Mouse (Mus musculus): Measurements from ENCODE around the gene Wdr25. TPM values are rescaled to one million over a fixed set of nuclear protein-coding genes. Genes with fewer than 3 reads are reported as not detected.

Gene Wdr25
- total RNA-seq, 1 experiment from 2014 or later, result 3.0 TPM

GRCm38 (mm10) chr12:109022966-109023365 lies 129.5 kb downstream of the Wdr25 start:
- ATAC-seq (replicated peaks; ENCODE audit: insufficient number of reproducible peaks, low FRiP score, low TSS enrichment, poor library complexity, severe bottlenecking), result no peak

- ATAC-seq (replicated peaks; ENCODE audit: insufficient number of reproducible peaks, low FRiP score, low TSS enrichment, poor library complexity, severe bottlenecking), result no peak
Measured at GRCm38 (mm10) chr12:109023780-109024179, 130.3 kb downstream of the Wdr25 start.

- ATAC-seq (replicated peaks; ENCODE audit: insufficient number of reproducible peaks, low FRiP score, low TSS enrichment, poor library complexity, severe bottlenecking), result no peak
Measured at GRCm38 (mm10) chr12:109037026-109037425, 143.6 kb downstream of the Wdr25 start.

- no peak for ATAC-seq (replicated peaks; ENCODE audit: insufficient number of reproducible peaks, low FRiP score, low TSS enrichment, poor library complexity, severe bottlenecking)
Measured at GRCm38 (mm10) chr12:109038179-109038819, 144.9 kb downstream of the Wdr25 start.

- ATAC-seq (replicated peaks; ENCODE audit: insufficient number of reproducible peaks, low FRiP score, low TSS enrichment, poor library complexity, severe bottlenecking), result no peak
Measured at GRCm38 (mm10) chr12:109039311-109039710, 145.9 kb downstream of the Wdr25 start.

GRCm38 (mm10) chr12:109044497-109044896 lies 151.1 kb downstream of the Wdr25 start:
- ATAC-seq (replicated peaks; ENCODE audit: insufficient number of reproducible peaks, low FRiP score, low TSS enrichment, poor library complexity, severe bottlenecking), result no peak

- no peak for ATAC-seq (replicated peaks; ENCODE audit: insufficient number of reproducible peaks, low FRiP score, low TSS enrichment, poor library complexity, severe bottlenecking)
Measured at GRCm38 (mm10) chr12:109045581-109045980, 152.2 kb downstream of the Wdr25 start.

- ATAC-seq (replicated peaks; ENCODE audit: insufficient number of reproducible peaks, low FRiP score, low TSS enrichment, poor library complexity, severe bottlenecking), result no peak
Measured at GRCm38 (mm10) chr12:109049949-109050348, 156.5 kb downstream of the Wdr25 start.

- no peak for ATAC-seq (replicated peaks; ENCODE audit: insufficient number of reproducible peaks, low FRiP score, low TSS enrichment, poor library complexity, severe bottlenecking)
Measured at GRCm38 (mm10) chr12:109053020-109053806, 159.8 kb downstream of the Wdr25 start.

- no peak for ATAC-seq (replicated peaks; ENCODE audit: insufficient number of reproducible peaks, low FRiP score, low TSS enrichment, poor library complexity, severe bottlenecking)
Measured at GRCm38 (mm10) chr12:109057736-109058135, 164.3 kb downstream of the Wdr25 start.

GRCm38 (mm10) chr12:109058660-109059059 lies 165.2 kb downstream of the Wdr25 start:
- no peak for ATAC-seq (replicated peaks; ENCODE audit: insufficient number of reproducible peaks, low FRiP score, low TSS enrichment, poor library complexity, severe bottlenecking)

- no peak for ATAC-seq (replicated peaks; ENCODE audit: insufficient number of reproducible peaks, low FRiP score, low TSS enrichment, poor library complexity, severe bottlenecking)
Measured at GRCm38 (mm10) chr12:109067561-109068135, 174.2 kb downstream of the Wdr25 start.

- no peak for ATAC-seq (replicated peaks; ENCODE audit: insufficient number of reproducible peaks, low FRiP score, low TSS enrichment, poor library complexity, severe bottlenecking)
Measured at GRCm38 (mm10) chr12:109068167-109068653, 174.8 kb downstream of the Wdr25 start, which contains the start of gene Begain. Gene Begain, minus strand, starts transcription at chr12:109068217.

GRCm38 (mm10) chr12:109068738-109069137 lies 175.3 kb downstream of the Wdr25 start:
- no peak for ATAC-seq (replicated peaks; ENCODE audit: insufficient number of reproducible peaks, low FRiP score, low TSS enrichment, poor library complexity, severe bottlenecking)

- no peak for ATAC-seq (replicated peaks; ENCODE audit: insufficient number of reproducible peaks, low FRiP score, low TSS enrichment, poor library complexity, severe bottlenecking)
Measured at GRCm38 (mm10) chr12:109069751-109070150, 176.3 kb downstream of the Wdr25 start.

- ATAC-seq (replicated peaks; ENCODE audit: insufficient number of reproducible peaks, low FRiP score, low TSS enrichment, poor library complexity, severe bottlenecking), result no peak
Measured at GRCm38 (mm10) chr12:109071248-109071647, 177.8 kb downstream of the Wdr25 start.

- no peak for ATAC-seq (replicated peaks; ENCODE audit: insufficient number of reproducible peaks, low FRiP score, low TSS enrichment, poor library complexity, severe bottlenecking)
Measured at GRCm38 (mm10) chr12:109074106-109074505, 180.7 kb downstream of the Wdr25 start.

- ATAC-seq (replicated peaks; ENCODE audit: insufficient number of reproducible peaks, low FRiP score, low TSS enrichment, poor library complexity, severe bottlenecking), result no peak
Measured at GRCm38 (mm10) chr12:109074777-109075285, 181.4 kb downstream of the Wdr25 start.

GRCm38 (mm10) chr12:109077036-109077435 lies 183.6 kb downstream of the Wdr25 start:
- no peak for ATAC-seq (replicated peaks; ENCODE audit: insufficient number of reproducible peaks, low FRiP score, low TSS enrichment, poor library complexity, severe bottlenecking)

Measured in monocyte, adult 5-6 weeks (primary cell).